Mouse (Mus musculus) testis, postnatal 14 days (tissue): ENCODE results near the gene Art2b.
"Not testable (repeated sequence)": the region's sequence is repeated elsewhere in the genome, so short reads cannot be mapped to it uniquely, and the experiment has no call there.

Experiments used
- DNase-seq: peaks from one replicate; pipeline ENCODE4 v3.0.0; 2021; ENCODE audit warnings: low spot score

Art2b gene

GRCm38 (mm10) chr7:101585408-101585807 lies at the start of gene Art2b:
Art2b (minus strand) TSS chr7:101585600.
- DNase-seq, result no peak

GRCm38 (mm10) chr7:101634513-101634912 lies 49.1 kb upstream of the Art2b start:
- no peak for DNase-seq

GRCm38 (mm10) chr7:101633629-101634177 lies 48.3 kb upstream of the Art2b start:
- no peak for DNase-seq

- DNase-seq, result no peak
These were observed 43.1 kb upstream of the Art2b start for GRCm38 (mm10) chr7:101628481-101628880.

- not testable (repeated sequence) for DNase-seq
These were observed 41.8 kb upstream of the Art2b start for GRCm38 (mm10) chr7:101627166-101627565.

GRCm38 (mm10) chr7:101624283-101624682 lies 38.9 kb upstream of the Art2b start:
- DNase-seq, result no peak

- not testable (repeated sequence) for DNase-seq
These were observed 36.5 kb upstream of the Art2b start for GRCm38 (mm10) chr7:101621861-101622260.

- no peak for DNase-seq
These were observed 35.0 kb upstream of the Art2b start for GRCm38 (mm10) chr7:101620373-101620772.

- no peak for DNase-seq
These were observed 32.9 kb upstream of the Art2b start for GRCm38 (mm10) chr7:101618273-101618672.

- DNase-seq, result no peak
These were observed 32.2 kb upstream of the Art2b start for GRCm38 (mm10) chr7:101617438-101618165.

GRCm38 (mm10) chr7:101616136-101616835 lies 30.9 kb upstream of the Art2b start:
- DNase-seq, result no peak

- no peak for DNase-seq
These were observed 30.0 kb upstream of the Art2b start for GRCm38 (mm10) chr7:101615406-101615805.

GRCm38 (mm10) chr7:101612786-101613527 lies 27.6 kb upstream of the Art2b start:
- DNase-seq, result not testable (repeated sequence)

- no peak for DNase-seq
These were observed 22.4 kb upstream of the Art2b start for GRCm38 (mm10) chr7:101607845-101608244.

GRCm38 (mm10) chr7:101600406-101600805 lies 15.0 kb upstream of the Art2b start:
- no peak for DNase-seq

GRCm38 (mm10) chr7:101598482-101598881 lies 13.1 kb upstream of the Art2b start:
- no peak for DNase-seq

- no peak for DNase-seq
These were observed 9.6 kb upstream of the Art2b start for GRCm38 (mm10) chr7:101594969-101595368.

GRCm38 (mm10) chr7:101584271-101584670 lies 1.1 kb downstream of the Art2b start:
- not testable (repeated sequence) for DNase-seq

- DNase-seq, result no peak
These were observed 3.4 kb downstream of the Art2b start for GRCm38 (mm10) chr7:101582012-101582411.

GRCm38 (mm10) chr7:101580863-101581262 lies 4.5 kb downstream of the Art2b start:
- DNase-seq, result not testable (repeated sequence)

GRCm38 (mm10) chr7:101574413-101574812 lies 11.0 kb downstream of the Art2b start:
- no peak for DNase-seq

- not testable (repeated sequence) for DNase-seq
These were observed 11.8 kb downstream of the Art2b start for GRCm38 (mm10) chr7:101573636-101574035.
